Mouse (Mus musculus) liver, adult 2 months (tissue): Measurements from ENCODE around the gene Fam107b. TPM values are rescaled to one million over a fixed set of nuclear protein-coding genes. Genes with fewer than 3 reads are reported as not detected.
"Not testable (repeated sequence)": the region's sequence is repeated elsewhere in the genome, so short reads cannot be mapped to it uniquely, and the experiment has no call there.

Experiments used
- DNase-seq: peaks from one replicate; pipeline ENCODE4 v3.0.0-alpha.2; 2011; ENCODE audit warnings: low read depth, low spot score; ENCODE audit errors: extremely low read depth
- H3K27ac ChIP-seq: fragments of 200-500 bp; replicated peaks from 2 replicates; pipeline ENCODE4 v1.5.1; 2012; ENCODE audit warnings: low read depth, mild to moderate bottlenecking, control low read depth, inconsistent platforms, low read length; ENCODE audit not compliant: insufficient read depth
- H3K27me3 ChIP-seq: fragments of 200-500 bp; 2 replicates; pipeline ENCODE4 v1.6.1; 2012; ENCODE audit warnings: mild to moderate bottlenecking, moderate library complexity, low read length, inconsistent platforms; ENCODE audit not compliant: control insufficient read depth, insufficient read depth
- H3K36me3 ChIP-seq: fragments of 200-500 bp; 2 replicates; pipeline ENCODE4 v1.6.1; 2012; ENCODE audit warnings: low read length, inconsistent platforms; ENCODE audit not compliant: control insufficient read depth, insufficient read depth
- H3K4me1 ChIP-seq: fragments of 200-500 bp; 2 replicates; pipeline ENCODE4 v1.6.1; 2011; ENCODE audit warnings: low read length; ENCODE audit not compliant: control insufficient read depth, insufficient read depth
- H3K4me3 ChIP-seq: fragments of 200-500 bp; 2 replicates; pipeline ENCODE4 v1.5.1; 2011; ENCODE audit warnings: low read depth, mild to moderate bottlenecking, control low read depth, low read length, moderate library complexity; ENCODE audit not compliant: insufficient read depth
- H3K79me2 ChIP-seq: fragments of 200-500 bp; 2 replicates; pipeline ENCODE4 v1.6.1; 2012; ENCODE audit warnings: inconsistent platforms, mild to moderate bottlenecking, low read length, moderate library complexity; ENCODE audit not compliant: control insufficient read depth, insufficient read depth
- H3K9ac ChIP-seq: fragments of 200-500 bp; 2 replicates; pipeline ENCODE4 v1.6.1; 2012; ENCODE audit warnings: low read depth, mild to moderate bottlenecking, control low read depth, inconsistent platforms, low read length
- CTCF ChIP-seq: fragments of 200-500 bp; IDR thresholded peaks from 2 replicates; pipeline ENCODE4 v1.5.1; 2011; ENCODE audit warnings: low read depth, low read length, control low read depth
- POLR2A ChIP-seq: fragments of 200-500 bp; IDR thresholded peaks from 2 replicates; pipeline ENCODE4 v1.6.1; 2011; ENCODE audit warnings: low read length, control low read depth; ENCODE audit not compliant: insufficient read depth; ENCODE audit errors: extremely low read depth
- WGBS: fragments of 180-500 bp; shearing (Covaris S2); methylation state at CpG from one replicate; pipeline ENCODE4 v1.1.7; 2018; 5-methylcytosine and 5-hydroxymethylcytosine counted together
- polyA plus RNA-seq: library from polyadenylated mRNA; depleted of rRNA; stranded (reverse); fragments of >200 nt; gene quantifications from 2 replicates; pipeline ENCODE4 v1.2.3, GENCODE M21; 2012
- total RNA-seq: library from RNA; depleted of rRNA; stranded (reverse); fragments of >200 nt; gene quantifications from 2 replicates; pipeline ENCODE4 v1.2.3, GENCODE M21; 2014

The Fam107b gene
- total and polyA plus RNA-seq, 2 experiments: 13.7 to 68.6 TPM

DNA sequence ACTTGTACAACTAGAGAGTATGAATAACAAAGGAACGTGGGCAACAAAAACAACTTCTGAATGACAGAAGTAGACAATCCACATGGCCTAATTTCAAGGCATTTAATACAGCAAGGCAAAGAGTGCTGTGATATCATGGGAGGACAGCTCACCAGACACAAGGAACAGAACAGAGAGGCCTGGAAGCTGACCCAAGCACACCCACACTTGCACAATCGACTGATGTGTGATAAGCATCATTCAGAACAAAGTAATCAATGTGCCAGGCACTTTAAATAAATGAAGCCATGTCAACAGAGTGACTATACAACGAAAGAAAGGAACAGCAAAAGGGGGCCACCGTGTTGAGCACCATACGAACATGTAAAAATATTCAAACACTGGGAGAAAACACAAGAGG, 125.6 kb downstream of the Fam107b start:
- WGBS: 27% methylated on average over 5 of the region's 5 CpGs
- Histone ChIP-seq H3K9ac (no peak overlapping the region), H3K79me2 (no peaks in the 10 kb centered on the region; the same call in 1 of the 2 replicates), H3K4me1 (no peaks in the 10 kb centered on the region), H3K27me3 (no peaks in the 10 kb centered on the region), H3K36me3 (no peaks in the 10 kb centered on the region), H3K4me3 (no peak overlapping the region), H3K27ac (0 out of 2 replicates have a peak overlapping the region, but pooled peaks have one; percentile 49)
- TF ChIP-seq POLR2A (no peak), CTCF (no peak)
- peak; percentile 95 for DNase-seq

DNA sequence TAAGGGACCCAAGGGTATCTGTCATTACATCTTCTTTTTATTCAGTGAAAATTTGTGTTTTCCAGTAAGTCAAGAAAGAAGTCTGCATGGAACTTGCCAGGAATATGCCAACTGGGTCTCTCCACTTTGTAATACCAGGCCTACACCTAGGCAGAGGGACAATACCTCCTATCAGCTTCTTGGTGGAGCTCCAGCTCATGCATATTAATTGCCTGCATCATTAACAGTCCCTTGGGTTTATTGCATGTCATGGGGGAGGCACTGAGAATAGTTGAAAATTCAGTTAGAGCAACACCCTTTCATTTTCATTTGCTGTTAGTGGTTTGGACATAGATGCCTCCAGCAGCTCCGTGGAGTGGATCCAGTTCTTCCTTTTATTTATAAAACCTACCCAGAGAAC, 130.1 kb downstream of the Fam107b start:
- no peak for DNase-seq
- H3K27me3 ChIP-seq: no peaks in the 10 kb centered on the region
- TF ChIP-seq CTCF (no peak), POLR2A (no peak)
- H3K4me1 ChIP-seq: peaks cover 24% of the 10 kb centered on the region
- H3K36me3 ChIP-seq: no peaks in the 10 kb centered on the region
- no peak overlapping the region for H3K9ac ChIP-seq
- no peaks in the 10 kb centered on the region; the same call in 1 of the 2 replicates for H3K79me2 ChIP-seq
- H3K4me3 ChIP-seq: no peak overlapping the region
- 70% methylated on average over 1 of the region's 1 CpGs for WGBS
- no peak overlapping the region for H3K27ac ChIP-seq

DNA sequence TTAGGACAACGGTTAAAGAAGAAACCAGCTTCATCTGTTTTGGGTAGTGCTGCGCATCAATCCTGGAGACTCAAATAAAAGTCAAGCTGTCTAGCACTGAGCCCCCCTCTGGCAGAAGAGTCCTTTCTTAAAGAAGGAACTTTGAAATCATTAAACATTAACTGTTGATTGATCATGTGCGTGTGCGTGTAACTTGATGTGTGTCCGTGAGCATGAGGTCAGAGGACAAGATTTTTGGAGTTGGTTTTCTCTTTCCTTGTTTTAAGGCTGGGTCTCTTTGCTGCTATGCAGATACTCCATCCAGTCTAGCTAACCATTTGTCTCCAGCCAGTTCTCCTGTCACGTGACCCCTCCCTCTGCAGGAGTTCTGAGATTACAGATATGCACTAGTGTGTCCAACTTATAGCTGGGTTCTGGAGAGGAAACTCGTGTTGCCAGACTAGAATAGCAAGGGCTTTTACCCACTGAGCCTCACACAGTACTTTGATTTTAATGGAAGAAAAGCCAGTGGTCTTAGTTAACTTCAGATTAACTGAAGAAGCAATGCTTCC, 132.4 kb downstream of the Fam107b start:
- Histone ChIP-seq H3K27me3 (no peaks in the 10 kb centered on the region), H3K9ac (no peak overlapping the region), H3K27ac (peak overlapping the region; percentile 83), H3K36me3 (no peaks in the 10 kb centered on the region), H3K79me2 (no peaks in the 10 kb centered on the region; the same call in 1 of the 2 replicates), H3K4me3 (no peak overlapping the region), H3K4me1 (peaks cover 29% of the 10 kb centered on the region)
- no peak for TF ChIP-seq POLR2A
- TF ChIP-seq CTCF: no peak
- WGBS: 56% methylated on average over 7 of the region's 7 CpGs
- peak; percentile 72 for DNase-seq

DNA sequence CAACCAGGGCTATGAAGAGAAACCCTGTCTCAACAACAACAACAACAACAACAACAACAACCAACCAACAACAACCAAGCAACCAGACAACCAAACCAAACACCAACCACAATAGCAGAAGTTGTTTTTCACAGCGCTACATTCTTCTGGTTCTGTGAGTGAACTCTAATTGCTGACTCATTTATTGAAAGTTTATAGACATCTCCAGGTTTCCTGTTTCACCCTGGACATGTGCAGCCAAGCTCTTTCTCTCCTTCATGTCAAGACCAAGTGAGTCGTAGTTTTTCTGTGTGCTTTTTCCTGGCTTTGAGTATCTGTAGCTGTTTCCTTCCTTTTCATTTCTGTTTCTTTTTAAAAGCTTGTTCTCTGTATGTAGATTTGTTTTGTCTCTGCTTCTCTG, 133.5 kb downstream of the Fam107b start:
- 47% methylated on average over 2 of the region's 2 CpGs for WGBS
- Histone ChIP-seq H3K4me3 (no peak overlapping the region), H3K27ac (peak overlapping the region; percentile 83), H3K9ac (no peak overlapping the region), H3K4me1 (peaks cover 32% of the 10 kb centered on the region), H3K36me3 (no peaks in the 10 kb centered on the region), H3K27me3 (no peaks in the 10 kb centered on the region), H3K79me2 (no peaks in the 10 kb centered on the region)
- no peak for TF ChIP-seq POLR2A
- TF ChIP-seq CTCF: no peak
- DNase-seq: no peak

DNA sequence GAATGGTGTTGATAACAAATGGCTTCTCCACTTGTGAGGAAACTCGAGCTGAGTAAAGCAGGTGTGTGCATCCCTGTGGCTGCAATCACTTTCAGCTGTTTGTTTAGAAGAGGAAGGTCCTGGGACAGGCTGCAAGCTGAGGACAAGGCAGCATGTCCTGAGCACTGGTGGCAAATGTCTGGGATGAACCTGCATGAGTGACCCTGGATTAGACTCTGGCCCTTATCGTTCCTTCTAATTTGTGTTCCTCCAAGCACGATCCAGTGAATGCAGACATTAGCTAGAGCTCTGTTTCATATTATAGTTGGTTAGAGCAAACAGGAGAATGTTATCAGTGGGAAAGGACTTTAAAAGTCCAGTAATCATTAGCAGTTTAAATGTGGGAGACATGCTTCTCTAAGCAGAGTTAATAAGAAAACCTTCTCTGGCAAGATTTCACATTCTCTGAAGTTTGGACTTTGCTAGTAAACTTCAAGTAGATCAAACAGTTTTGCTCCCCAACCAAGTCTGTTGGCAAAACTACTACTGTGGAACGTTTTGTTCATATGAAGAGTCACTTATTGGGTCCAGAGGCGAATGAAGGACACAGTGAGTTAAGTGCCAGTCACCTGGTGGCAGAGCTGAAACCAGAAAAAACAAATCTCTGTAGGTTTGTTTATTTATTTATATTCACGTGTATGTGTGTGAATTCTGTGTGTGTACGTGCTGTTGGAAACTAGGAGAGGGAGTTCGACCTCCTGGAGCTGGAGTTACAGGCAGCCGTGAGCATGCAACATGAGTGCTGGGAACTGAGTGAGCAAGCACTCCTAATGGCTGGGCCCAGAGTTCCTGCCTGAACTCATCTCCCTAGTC, 134.2 kb downstream of the Fam107b start:
- H3K79me2 ChIP-seq: 0 out of 2 replicates have a peak, but pooled peaks cover 3% of the 10 kb centered on the region
- H3K27me3 ChIP-seq: no peaks in the 10 kb centered on the region
- 19% methylated on average over 9 of the region's 9 CpGs for WGBS
- peak overlapping the region; percentile 52 for H3K9ac ChIP-seq
- peaks cover 32% of the 10 kb centered on the region for H3K4me1 ChIP-seq
- no peaks in the 10 kb centered on the region for H3K36me3 ChIP-seq
- peak; percentile 100 for DNase-seq
- TF ChIP-seq POLR2A (no peak), CTCF (no peak)
- peak overlapping the region; percentile 17 for H3K4me3 ChIP-seq
- peak overlapping the region; percentile 86 for H3K27ac ChIP-seq

DNA sequence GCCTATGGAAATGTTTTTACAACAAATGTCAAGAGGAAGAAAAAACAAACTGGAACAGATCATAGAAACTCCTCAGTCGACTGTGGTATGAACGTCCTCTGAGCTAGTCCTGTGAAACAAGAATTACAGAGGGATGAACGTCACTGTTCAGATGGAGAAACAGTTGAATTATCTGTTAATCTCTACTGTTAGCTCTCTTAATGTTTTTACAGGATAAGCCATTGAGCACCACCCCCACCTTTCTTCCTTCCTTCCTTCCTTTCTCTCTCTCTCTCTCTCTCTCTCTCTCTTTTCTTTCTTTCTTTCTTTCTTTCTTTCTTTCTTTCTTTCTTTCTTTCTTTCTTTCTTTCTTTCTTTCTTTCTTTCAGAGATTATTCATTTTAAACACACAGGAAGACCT, 135.0 kb downstream of the Fam107b start:
- H3K27me3 ChIP-seq, H3K36me3 ChIP-seq, H3K79me2 ChIP-seq, DNase-seq, H3K9ac ChIP-seq: not testable (repeated sequence)
- Histone ChIP-seq H3K4me1 (peaks cover 32% of the 10 kb centered on the region), H3K4me3 (peak overlapping the region; percentile 17; the same call in 1 of the 2 replicates), H3K27ac (peak overlapping the region; percentile 86)
- WGBS: 21% methylated on average over 3 of the region's 3 CpGs
